Mouse (Mus musculus) thymus, postnatal 36 days (tissue): ENCODE data around the gene Hist1h3f.

Source experiments
- DNase-seq, 2 experiments: peaks; one replicate each; pipeline ENCODE4 v3.0.0; 2022; ENCODE audit warnings: mixed read lengths in 2 of 2

Gene Hist1h3f

GRCm38 (mm10) chr13:23518885-23519284, 25.0 kb upstream of the Hist1h3f start:
- peak; percentile 80 to 84 for DNase-seq

- DNase-seq: peak; percentile 69 to 78
Measured at GRCm38 (mm10) chr13:23519416-23519815, 24.4 kb upstream of the Hist1h3f start.

GRCm38 (mm10) chr13:23521703-23522102, 22.1 kb upstream of the Hist1h3f start:
- peak; percentile 90 to 94 for DNase-seq

- DNase-seq: no peak
Measured at GRCm38 (mm10) chr13:23523976-23524375, 19.9 kb upstream of the Hist1h3f start.

- peak; percentile 70 to 73 for DNase-seq
Measured at GRCm38 (mm10) chr13:23524654-23525053, 19.2 kb upstream of the Hist1h3f start.

GRCm38 (mm10) chr13:23525901-23526300, 18.0 kb upstream of the Hist1h3f start:
- no peak for DNase-seq

GRCm38 (mm10) chr13:23526312-23526711, 17.5 kb upstream of the Hist1h3f start:
- peak; percentile 79 to 82 for DNase-seq

- no peak for DNase-seq
Measured at GRCm38 (mm10) chr13:23529005-23529404, 14.8 kb upstream of the Hist1h3f start.

- DNase-seq: no peak
Measured at GRCm38 (mm10) chr13:23529480-23530165, 14.2 kb upstream of the Hist1h3f start.

- peak; percentile 66 to 69 for DNase-seq
Measured at GRCm38 (mm10) chr13:23530181-23530900, 13.5 kb upstream of the Hist1h3f start.

- peak; percentile 97 for DNase-seq
Measured at GRCm38 (mm10) chr13:23530901-23531875, 12.7 kb upstream of the Hist1h3f start, which contains the start of gene Hist1h4h. Gene Hist1h4h (plus strand): TSS chr13:23531050.

GRCm38 (mm10) chr13:23532262-23533075, 11.4 kb upstream of the Hist1h3f start:
- DNase-seq: no peak

- peak; percentile 58 to 71 for DNase-seq
Measured at GRCm38 (mm10) chr13:23533560-23534367, 10.1 kb upstream of the Hist1h3f start, which contains the start of gene Hist1h2af. Gene Hist1h2af (plus strand): TSS chr13:23533906.

GRCm38 (mm10) chr13:23534368-23535131, 9.3 kb upstream of the Hist1h3f start:
- DNase-seq: no peak

- peak; percentile 87 to 90 for DNase-seq
Measured at GRCm38 (mm10) chr13:23535137-23536075, 8.4 kb upstream of the Hist1h3f start, which contains the start of gene Hist1h3g. Gene Hist1h3g (plus strand): TSS chr13:23535422.

- DNase-seq: no peak
Measured at GRCm38 (mm10) chr13:23536076-23536822, 7.6 kb upstream of the Hist1h3f start.

GRCm38 (mm10) chr13:23537006-23537710, 6.7 kb upstream of the Hist1h3f start:
- DNase-seq: no peak
